Mouse (Mus musculus) c-Kit-positive CD71-positive TER-119-positive erythroid progenitor cells, embryonic 14.5 days (primary cell): ENCODE results near the gene Lars2.

Experiments used
- DNase-seq: peaks from one replicate; pipeline ENCODE4 v3.0.0-alpha.2; 2013; ENCODE audit warnings: low spot score

Lars2 gene

GRCm38 (mm10) chr9:123478031-123478585, 111.4 kb downstream of the Lars2 start:
- peak; percentile 57 for DNase-seq

- DNase-seq: peak; percentile 37
These were observed 112.0 kb downstream of the Lars2 start, which contains the start of gene Limd1 for GRCm38 (mm10) chr9:123478586-123479195. Gene Limd1, plus strand, starts transcription at chr9:123478706.

GRCm38 (mm10) chr9:123479196-123479669, 112.5 kb downstream of the Lars2 start:
- DNase-seq: peak; percentile 39

- no peak for DNase-seq
These were observed 113.1 kb downstream of the Lars2 start for GRCm38 (mm10) chr9:123479876-123480252.

GRCm38 (mm10) chr9:123480253-123480921, 113.7 kb downstream of the Lars2 start:
- DNase-seq: no peak

GRCm38 (mm10) chr9:123481136-123481535, 114.4 kb downstream of the Lars2 start:
- peak; percentile 76 for DNase-seq

- DNase-seq: no peak
These were observed 116.9 kb downstream of the Lars2 start for GRCm38 (mm10) chr9:123483598-123483997.

GRCm38 (mm10) chr9:123484830-123485229, 118.1 kb downstream of the Lars2 start:
- DNase-seq: no peak

- no peak for DNase-seq
These were observed 118.8 kb downstream of the Lars2 start for GRCm38 (mm10) chr9:123485561-123485960.

- no peak for DNase-seq
These were observed 119.9 kb downstream of the Lars2 start for GRCm38 (mm10) chr9:123486635-123487034.

GRCm38 (mm10) chr9:123489073-123489472, 122.3 kb downstream of the Lars2 start:
- no peak for DNase-seq

GRCm38 (mm10) chr9:123489727-123490343, 123.1 kb downstream of the Lars2 start:
- no peak for DNase-seq

- DNase-seq: no peak
These were observed 124.2 kb downstream of the Lars2 start for GRCm38 (mm10) chr9:123490930-123491329.

GRCm38 (mm10) chr9:123491917-123492585, 125.3 kb downstream of the Lars2 start:
- DNase-seq: no peak

GRCm38 (mm10) chr9:123496665-123497064, 129.9 kb downstream of the Lars2 start:
- no peak for DNase-seq

- no peak for DNase-seq
These were observed 131.2 kb downstream of the Lars2 start for GRCm38 (mm10) chr9:123497906-123498305.

- no peak for DNase-seq
These were observed 133.8 kb downstream of the Lars2 start for GRCm38 (mm10) chr9:123500480-123500879.

GRCm38 (mm10) chr9:123503171-123503834, 136.6 kb downstream of the Lars2 start:
- DNase-seq: no peak

- DNase-seq: peak; percentile 67
These were observed 137.6 kb downstream of the Lars2 start for GRCm38 (mm10) chr9:123504325-123504724.

- no peak for DNase-seq
These were observed 138.9 kb downstream of the Lars2 start for GRCm38 (mm10) chr9:123505598-123505997.

- no peak for DNase-seq
These were observed 139.8 kb downstream of the Lars2 start for GRCm38 (mm10) chr9:123506270-123507146.
